Mouse (Mus musculus): ENCODE results near the gene Arhgef28.
A peak's percentile ranks its signal among the peaks of the same experiment; 100 is the strongest.

Arhgef28 gene

DNA sequence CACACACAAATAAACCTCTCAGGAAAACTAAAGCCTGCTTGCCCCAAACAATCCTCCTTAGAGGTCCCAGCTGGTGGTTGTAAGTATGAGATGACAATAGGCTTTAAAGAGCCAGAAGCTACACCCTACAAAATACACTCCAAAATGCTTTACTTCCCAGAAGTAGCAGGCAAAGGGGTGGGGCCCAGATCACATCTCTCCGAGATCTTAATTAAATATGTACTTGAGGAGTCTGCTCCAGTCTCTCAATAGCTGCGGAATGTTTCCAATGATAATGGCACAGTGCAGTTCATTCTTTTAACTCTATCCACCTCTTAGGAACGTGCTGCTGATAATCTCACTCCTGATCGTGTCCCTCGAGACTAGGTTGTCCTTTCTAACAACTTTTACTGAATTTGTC, 240.2 kb downstream of the Arhgef28 start:
- DNase-seq (ENCODE audit: inconsistent ontology term) = no peak

DNA sequence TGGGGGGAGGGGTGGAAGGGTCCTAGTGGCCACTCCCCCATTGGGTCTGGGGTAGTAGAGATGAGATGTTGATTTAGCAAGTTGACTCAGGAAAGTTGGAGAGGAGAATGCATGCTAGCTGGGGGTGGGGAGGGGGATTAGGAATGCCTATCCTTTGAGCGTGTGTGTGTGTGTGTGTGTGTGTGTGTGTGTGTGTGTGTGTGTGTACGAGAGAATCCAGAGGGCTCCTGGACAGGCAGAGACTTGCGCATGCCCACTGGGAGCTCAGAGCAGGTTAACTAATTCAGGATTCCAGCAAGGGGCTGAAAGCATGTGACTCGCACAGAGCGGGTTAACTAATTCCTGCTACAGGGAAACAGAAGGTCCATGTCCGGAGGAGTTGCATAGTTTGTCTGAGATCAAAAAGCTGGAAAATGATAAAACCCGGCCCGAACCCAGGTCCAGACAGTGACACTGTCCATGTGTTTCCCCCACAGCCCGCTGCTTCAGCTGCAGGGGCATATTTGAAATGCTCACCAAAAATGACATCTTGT, 241.3 kb downstream of the Arhgef28 start:
- no peak for DNase-seq (ENCODE audit: inconsistent ontology term)

DNA sequence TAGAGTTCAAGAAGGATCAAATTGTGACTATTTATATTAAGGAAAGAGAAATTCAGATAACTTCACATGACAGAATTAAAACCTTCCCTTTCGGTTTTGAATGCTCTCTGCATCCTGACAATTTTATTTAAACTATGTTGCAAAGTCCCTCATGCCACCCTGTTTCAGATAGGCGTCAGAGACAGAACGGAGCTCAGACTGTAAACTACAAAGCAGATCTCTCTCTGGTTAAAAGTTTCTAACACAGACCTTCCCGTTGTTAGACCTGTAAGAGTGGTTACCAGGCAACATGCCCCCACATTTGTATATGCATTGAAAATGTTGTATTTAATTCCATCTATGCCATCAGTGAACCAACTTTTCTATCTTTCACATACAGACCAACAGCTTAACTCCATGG, 246.1 kb downstream of the Arhgef28 start:
- DNase-seq (ENCODE audit: inconsistent ontology term) = no peak

DNA sequence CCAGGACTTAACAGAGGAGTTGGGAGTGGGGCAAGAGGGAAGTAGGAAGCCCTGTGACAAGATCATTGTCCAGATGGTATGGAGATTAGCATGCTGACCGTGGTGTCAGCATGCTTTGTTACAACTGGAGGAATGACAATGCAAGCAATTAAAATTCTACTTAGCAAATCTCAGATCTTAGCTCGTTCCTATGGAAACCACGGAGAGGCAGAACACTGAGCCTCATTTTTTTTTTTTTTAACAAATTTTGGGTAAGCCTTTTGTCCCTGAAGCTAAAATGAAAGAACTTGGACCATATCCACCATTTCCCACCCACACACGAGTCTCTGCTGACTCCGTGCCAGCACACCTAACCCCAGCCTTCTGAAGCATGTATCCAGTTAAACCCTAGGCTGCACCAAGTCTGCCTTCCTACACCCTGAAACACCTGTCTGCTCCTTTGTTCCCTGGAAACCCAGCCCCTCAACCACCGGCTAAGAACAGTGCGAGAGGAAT, 246.8 kb downstream of the Arhgef28 start:
- DNase-seq (ENCODE audit: inconsistent ontology term) = peak; percentile 22

DNA sequence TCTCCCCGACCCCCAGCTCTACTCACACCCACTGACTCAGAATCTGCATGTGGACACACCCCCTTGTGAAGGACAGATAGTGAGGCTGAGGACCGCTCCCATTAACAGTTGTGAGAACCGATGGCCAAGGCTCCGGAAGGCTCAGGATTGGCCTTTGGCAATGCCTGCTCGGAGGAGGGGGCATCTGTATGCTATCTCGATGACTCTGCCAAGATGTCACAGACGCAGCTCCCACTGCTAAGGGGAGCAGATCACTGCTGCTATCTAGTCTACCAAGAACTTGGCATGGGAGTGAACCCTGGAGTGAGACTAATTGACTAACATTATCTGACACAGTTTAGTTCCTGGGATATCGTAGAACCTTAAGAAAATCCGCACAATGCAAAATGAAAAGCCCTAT, 250.5 kb downstream of the Arhgef28 start:
- no peak for DNase-seq (ENCODE audit: inconsistent ontology term)

DNA sequence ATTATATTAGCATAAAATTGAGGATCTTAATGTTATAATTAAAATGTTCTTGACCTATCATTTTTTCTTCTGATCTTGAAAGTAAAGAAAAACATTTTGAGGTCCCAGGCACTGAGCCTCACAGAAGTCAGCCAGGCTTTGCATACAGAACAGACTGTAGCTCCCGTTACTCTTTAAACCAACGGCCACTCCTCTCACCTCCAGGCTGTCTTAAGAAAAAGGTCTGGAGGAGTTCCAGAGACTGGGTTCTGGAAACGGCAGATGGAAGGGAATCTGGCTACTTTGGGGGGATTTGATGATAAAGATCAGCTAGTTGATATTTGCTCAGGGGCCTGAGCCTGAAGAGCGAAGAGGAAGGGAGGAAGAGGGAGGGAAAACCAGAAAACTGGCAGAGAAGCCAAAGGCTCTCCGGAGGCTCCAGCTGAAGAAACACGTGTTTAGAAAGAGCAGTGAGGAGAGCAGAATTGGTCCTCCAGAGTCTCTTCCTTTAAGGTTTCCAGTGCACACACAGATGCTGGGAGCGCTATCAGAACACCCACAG, 251.2 kb downstream of the Arhgef28 start:
- no peak for DNase-seq (ENCODE audit: inconsistent ontology term)

DNA sequence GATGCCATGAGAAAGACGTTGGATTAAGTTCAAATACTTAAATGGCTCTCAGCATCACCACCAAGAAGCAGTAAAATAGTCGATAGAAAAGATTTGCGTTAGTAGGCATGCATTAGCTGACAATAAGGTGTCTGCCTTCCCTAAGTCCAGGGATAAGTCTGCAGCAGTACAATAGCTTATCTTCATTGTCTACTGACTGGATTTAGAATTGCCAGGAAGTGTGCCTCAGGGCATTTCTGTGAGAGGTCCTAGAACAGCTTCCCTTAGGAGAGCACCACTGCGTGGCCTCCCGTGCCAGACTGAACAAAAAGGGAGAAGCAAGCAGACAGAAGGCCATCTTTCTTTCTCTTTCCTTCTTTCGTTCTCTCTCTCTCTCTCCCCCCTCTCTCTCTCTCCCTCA, 252.2 kb downstream of the Arhgef28 start:
- no peak for DNase-seq (ENCODE audit: inconsistent ontology term)

DNA sequence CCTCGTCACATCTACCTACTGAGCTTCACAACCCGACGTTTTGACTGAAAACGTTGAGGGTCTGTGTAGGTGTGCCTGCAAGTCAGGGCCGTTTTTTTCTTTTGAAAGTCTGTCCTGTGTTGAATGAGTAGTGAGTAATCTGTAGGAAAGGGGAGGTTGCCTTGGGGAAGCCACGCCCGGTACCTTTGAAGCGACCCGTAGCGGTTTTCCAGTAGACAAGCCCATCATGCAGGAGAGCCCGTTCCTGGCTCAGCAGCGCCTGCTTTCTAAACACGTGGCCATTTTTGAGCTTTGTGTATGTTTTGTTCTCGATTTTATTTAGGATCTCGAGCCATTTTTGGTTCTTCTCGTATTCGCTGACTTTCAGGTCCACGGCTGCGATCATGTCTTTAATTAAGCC, 252.7 kb downstream of the Arhgef28 start:
- DNase-seq (ENCODE audit: inconsistent ontology term) = no peak

DNA sequence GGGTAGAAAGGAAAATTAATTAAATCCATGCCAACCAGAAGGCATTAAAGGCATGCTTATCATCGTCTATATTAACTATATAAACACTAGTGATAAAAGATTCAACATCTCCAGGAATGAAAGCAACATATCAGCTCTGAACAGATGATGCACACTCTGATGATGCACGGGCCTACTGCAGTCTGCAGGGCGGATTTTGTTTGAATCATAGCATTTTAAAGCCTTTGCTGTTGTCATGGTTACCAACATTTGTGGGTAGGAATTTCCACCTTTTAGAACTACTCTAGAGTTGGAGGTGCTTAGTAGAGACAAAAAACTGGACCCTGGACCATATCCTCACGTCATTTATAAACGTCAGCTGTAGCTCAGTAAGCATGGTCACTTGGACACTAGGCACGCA, 257.4 kb downstream of the Arhgef28 start:
- no peak for DNase-seq (ENCODE audit: inconsistent ontology term)

DNA sequence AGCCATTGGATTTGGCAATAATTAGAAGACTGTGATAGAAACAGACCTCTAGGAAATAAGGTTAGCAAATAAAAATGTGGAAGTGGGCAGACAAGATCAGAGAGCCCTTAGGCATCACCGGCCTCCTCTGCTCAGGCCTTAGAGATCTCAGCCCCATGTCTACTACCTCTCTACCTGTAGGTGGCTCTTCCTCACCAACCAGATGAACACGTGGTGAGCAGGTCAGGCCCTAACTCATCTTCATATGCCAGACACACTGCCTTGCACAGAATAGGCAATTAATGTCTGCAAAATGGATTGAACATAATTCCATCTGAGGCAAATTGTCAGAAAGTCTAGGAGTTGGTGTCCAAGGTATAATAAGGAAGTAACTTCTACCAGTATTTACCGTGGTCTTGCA, 258.6 kb downstream of the Arhgef28 start:
- DNase-seq (ENCODE audit: inconsistent ontology term) = no peak

DNA sequence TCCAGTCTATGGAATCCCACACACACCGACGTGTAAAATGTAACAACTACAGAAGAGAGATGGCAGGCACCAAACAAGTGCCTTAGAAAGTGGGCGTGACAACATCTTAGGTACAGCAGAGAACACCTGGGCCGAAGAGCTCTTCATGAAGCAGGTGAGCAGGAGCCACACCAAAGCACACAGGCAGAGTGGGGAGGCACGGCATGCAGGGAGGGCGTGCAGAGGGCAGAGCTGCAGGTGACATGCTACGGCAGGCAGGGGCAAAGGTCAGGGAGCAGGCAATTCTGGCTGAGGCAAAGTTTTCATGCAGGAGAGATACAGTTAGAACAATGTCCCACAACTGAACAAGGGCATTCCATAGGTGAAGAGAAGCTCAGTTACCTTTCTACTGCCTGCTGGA, 259.8 kb downstream of the Arhgef28 start:
- no peak for DNase-seq (ENCODE audit: inconsistent ontology term)

DNA sequence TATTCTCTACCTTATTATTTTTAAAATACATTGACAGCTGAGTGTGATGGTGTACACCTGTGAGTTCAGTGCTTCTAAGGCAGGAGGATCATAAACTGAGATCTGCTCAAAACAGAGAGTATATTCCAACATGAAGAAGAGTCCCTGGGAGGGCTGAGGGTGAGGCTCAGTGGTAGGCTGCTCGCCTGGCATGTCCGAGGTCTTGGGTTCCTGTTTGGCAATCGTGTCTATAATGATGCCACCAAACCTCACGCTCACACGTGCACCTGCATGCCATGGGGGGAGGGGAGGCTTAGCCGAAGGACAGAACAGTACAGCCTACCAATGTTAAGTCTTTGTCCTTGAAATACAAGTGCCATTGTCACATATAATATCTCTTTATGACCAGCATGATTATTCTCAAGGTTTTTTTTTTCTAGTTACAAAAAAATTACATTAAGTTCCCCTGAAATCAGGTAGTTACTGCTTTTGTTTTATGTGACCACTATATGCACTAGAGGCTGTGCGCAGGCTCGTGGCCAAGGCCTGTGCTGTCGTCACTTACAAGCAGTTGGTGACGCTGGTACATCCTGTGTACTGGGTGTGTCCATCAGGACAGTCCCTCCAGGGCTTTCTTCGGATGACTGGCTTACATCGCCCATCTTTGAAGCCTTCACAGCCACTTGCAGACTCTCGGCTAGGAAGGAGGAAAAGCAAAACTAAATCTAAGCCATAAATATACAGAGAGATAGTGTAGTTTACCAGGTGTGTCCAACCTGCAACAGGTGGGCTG, 264.1 kb downstream of the Arhgef28 start:
- no peak for DNase-seq (ENCODE audit: inconsistent ontology term)

DNA sequence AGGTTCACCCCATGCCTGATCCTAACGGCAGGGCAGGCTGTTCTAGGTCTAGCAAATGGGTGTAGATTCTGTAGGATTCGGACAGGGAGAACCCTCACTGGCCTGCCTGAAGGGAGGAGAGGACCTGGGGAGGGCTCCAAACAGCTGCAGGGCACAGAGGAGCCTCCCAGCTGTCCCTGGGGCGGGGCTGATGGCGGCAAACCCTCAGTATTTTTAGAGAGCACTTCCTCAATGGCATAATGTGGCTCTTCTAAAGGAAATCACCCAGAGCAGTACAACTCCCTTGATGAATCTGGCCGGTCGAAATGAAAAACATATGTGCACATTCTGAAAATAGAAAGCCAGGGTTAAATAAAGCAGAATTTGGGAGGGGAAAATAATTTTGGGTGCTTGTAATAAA, 265.1 kb downstream of the Arhgef28 start:
- DNase-seq (ENCODE audit: inconsistent ontology term) = no peak

DNA sequence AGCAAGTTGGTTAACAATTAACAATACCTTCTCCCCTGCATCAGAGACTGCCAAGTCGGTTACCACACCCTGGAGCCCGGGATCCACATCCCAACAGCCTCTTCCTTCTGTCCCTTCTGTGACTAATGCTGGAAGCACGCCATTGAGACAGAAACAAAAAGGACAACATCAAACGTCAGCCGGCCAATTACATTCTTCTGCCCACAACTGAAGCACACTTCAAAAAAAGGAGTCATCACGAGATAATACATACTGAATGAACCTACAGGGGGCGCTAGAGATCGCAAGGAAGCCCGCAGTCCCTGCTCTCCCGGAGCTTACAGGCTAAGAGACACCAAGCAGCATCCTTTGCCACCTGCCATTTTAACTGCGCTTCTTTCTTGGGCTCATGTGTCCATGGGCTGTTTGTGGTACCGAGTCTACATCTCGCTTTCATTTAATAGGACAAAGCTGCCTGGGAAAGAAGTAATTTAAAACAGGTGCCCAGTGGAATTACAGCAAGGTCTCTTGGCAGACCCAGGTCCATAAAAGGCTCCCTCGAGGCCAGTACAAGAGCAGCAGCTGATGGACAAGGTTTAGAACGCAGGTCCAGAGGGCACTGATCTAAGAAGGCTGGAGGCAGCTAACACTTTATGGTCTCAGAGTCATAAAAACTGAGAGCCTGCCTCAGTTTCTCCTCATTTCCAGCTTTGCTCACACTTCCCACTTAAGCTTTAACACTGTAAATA, 266.6 kb downstream of the Arhgef28 start:
- peak; percentile 92 for DNase-seq (ENCODE audit: inconsistent ontology term)

DNA sequence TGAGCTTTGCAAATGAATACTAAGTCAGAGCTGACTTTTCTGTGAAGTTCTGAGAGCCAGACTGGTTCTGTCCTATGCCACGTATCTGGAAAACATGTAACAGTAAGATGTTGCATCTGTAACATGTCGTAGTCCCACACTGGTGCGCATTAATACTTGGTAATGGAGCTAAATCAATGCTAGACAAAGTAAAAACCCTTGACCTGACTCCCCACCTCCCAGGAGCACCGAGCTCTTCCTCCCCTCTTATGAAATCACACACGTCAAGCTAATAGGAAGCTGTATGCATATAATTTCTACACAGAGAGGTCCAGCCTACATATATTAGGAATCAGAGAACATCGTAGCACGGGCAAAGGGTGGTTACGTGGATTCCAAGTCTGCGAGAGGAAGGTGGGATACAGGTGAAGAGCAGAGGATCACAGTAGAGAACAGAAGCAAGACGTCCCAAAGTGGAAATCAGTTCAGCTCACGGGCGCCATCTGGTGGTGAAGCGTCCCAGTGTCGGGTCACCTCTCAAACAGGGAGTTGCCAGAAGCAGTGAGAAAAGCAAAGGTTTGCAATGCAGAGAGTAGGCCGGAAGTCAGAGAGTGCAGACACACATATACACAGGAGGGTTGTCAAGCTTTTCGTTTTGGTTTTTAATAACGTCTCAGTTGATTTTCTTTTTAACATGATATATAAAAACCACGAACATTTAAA, 267.5 kb downstream of the Arhgef28 start:
- peak; percentile 82 for DNase-seq (ENCODE audit: inconsistent ontology term)

DNA sequence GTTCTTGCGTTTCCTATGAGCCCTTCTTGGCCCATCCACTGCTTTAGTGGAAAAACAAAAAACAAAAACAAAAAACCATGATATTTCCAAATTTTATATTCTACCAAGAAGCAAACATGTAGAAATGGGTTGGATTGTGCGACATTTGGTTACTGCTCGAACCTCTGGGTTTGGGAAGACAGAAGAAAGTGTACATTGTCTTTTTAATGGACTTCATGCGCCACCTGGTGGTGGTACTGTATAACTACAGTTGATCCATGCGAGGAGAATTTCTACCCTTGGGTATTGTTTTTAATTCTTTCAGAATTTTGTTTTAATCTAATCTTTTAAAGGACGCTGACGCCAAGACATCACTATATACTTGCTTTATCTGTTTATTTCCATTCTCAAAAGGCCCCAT, 268.3 kb downstream of the Arhgef28 start:
- DNase-seq (ENCODE audit: inconsistent ontology term) = peak; percentile 23

DNA sequence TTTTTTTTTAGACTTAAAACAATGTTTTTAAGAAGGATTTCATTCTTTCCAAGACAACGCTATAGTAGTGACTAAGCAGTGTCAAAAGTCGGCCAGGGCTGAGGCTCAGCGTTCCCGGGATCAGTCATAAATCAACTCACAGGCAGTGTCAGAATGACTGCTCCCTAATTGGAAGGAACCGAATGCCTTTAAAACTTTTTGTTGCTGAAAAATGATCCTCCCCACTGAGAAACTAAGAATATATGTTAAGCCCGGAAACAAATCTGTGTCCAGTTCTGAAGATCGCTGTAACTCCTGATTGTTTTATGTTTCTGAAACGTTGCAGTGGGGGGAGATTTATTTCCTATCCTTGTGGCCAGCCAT, 278.1 kb downstream of the Arhgef28 start:
- peak; percentile 39 for DNase-seq (ENCODE audit: inconsistent ontology term)

DNA sequence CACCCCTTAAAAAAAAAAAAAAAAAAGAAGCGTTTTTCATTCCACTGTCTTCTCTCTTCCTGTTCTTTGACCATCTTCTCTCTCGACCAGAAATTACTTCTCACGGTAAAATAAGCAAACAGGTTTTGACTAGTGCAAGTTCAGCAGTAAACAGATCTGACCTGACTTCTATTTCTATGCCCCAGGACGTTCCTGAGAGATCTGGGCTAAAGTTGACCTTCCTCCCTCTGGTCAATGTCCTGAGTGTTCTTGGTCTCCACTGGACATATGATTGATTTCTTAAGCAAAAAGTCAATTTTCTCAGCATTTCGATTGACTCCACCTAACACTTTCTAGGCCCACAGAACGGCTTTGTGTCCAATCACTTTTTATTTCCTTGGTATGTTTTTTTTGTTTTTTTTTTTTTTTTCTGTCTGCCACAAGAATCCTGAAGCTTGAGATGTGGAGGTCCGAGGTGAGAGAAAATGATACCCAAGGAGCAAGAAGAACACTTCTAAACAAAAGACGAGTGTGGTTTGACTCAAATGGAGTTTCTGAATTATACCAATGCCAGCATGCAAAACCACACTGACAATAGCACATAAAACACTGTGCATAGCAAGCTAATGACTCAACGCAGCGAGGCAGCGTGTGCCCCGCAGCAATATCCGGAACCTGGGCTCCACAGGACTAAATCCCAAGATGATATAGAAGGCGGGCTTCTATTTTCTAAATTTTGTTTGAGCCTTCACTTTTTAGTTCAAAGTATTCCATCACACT, 278.7 kb downstream of the Arhgef28 start:
- peak; percentile 76 for DNase-seq (ENCODE audit: inconsistent ontology term)

DNA sequence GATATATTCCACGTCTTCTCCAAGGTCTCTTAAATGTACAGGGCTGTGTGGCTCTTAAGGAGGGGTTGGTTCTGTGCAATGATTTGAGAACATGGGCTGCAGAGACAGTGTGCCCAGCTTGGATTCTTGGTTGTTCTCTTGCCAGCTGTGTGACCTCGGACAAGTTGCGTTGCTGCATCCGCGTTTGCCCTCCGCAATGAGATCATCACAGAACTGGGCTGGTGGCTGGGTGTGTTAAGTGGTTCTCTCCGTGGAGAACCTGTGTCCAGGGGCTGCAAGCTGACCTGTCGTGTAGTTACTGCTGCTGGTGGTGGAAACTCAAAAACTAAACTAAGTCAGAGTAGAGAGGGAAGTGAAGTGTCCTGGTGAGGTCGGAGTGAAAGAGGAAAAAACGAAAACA, 279.9 kb downstream of the Arhgef28 start:
- no peak for DNase-seq (ENCODE audit: inconsistent ontology term)

DNA sequence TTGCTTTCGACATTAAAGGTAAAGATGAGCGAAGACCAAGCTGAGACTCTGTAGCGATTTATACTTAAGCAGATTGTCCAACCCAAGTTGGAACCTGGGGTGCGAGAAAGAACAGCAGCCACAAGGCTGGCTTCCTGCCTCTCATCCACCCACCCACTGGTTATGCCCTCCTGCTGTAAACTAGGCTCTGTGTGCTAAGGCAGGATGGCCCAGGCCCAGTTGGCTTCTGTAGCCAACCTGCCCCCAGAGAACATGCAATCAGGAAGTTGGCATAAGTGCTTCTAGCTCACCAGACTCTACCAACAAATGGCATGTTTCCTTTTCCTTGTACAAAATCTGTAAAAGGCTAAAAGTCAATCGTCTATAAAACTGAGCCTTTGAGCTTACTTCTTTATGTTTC, 283.2 kb downstream of the Arhgef28 start:
- DNase-seq (ENCODE audit: inconsistent ontology term) = no peak

DNA sequence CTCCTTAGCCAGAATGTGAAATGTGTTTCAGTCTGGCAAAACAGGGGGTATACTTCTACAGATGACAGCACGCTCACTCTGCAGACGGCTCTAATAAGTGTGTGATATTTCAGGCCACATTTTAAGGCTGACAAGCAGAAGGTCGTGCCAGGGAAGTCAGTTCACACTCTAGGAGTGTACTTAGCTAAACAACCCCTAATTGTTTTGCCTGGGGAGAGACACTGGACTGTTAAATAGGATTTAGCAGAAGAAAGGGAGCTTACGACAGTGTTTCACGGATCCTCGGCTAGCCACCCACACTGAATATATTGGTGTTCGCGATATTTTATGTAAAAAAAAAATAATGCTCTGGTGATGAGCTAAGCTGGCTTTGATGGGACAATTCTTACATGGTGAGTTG, 286.6 kb downstream of the Arhgef28 start:
- DNase-seq (ENCODE audit: inconsistent ontology term) = no peak

Data from Muller cell, postnatal 12 days (primary cell).